Mouse (Mus musculus) spleen, adult 2 months (tissue): ENCODE results near the gene Slc34a1.

ENCODE experiments used
- CTCF ChIP-seq: fragments of 200-500 bp; IDR thresholded peaks from 2 replicates; pipeline ENCODE4 v1.5.1; 2011; ENCODE audit warnings: mild to moderate bottlenecking, inconsistent platforms; ENCODE audit not compliant: insufficient read depth, insufficient read length, insufficient replicate concordance; ENCODE audit errors: extremely low read depth
- POLR2A ChIP-seq: fragments of 200-500 bp; IDR thresholded peaks from 2 replicates; pipeline ENCODE4 v1.6.1; 2011; ENCODE audit warnings: low read depth, low read length, inconsistent platforms

DNA sequence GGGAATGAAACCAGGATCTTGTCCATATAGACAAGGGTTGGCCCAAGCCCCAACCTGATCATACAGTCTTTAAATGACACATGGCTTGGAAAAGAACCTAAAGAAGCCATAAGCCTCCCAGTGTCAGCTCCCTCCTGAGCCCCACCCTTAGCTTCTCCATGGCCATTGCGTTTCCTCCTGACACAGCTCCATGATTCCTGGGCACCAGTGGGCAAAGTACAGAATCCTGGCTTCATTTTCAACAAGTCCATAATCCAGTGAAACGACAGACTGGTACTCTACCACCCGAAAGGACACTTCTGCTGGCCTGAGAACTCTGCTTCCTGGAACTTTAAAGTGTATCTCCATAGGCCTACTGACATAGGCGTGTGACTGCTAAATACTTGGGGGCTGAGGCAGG, 9.4 kb downstream of the Slc34a1 start:
- TF ChIP-seq CTCF (no peak), POLR2A (no peak)
